ENCODE assay signal across 24 mouse cellular contexts in genomic region chr11:45837257-45837817, GRCm38 (mm10). TPM values are rescaled to one million over a fixed set of nuclear protein-coding genes. Genes with fewer than 3 reads are reported as not detected.
DNase-seq lines count a peak whose midpoint lies in the region; ATAC-seq and TF ChIP-seq lines count a peak whose summit lies in the region.
"Had no signal": no experiment of that assay in that cellular context is flagged by ENCODE, and none has a peak within 500 bp of the region (broad histone marks: within the 10 kb centered on the region; RNA-seq: fewer than 3 reads in every experiment).

No protein-coding gene starts in this region.

- 47% methylated on average over 5 of the region's 5 CpGs for WGBS in kidney, adult 2 months
- 48% methylated on average over 5 of the region's 5 CpGs for WGBS in liver, embryonic 12.5 days (ENCODE audit: insufficient replicate concordance)
- WGBS in liver, embryonic 15.5 days (ENCODE audit: insufficient replicate concordance): 46% methylated on average over 5 of the region's 5 CpGs
- WGBS in hindbrain, embryonic 12.5 days: 90% methylated on average over 5 of the region's 5 CpGs

- H3K27me3 ChIP-seq in kidney, adult 2 months (replicated peaks; ENCODE audit: control insufficient read depth, insufficient read depth, low read length): no peaks in the 10 kb centered on the region
- no peaks in the 10 kb centered on the region for H3K27me3 ChIP-seq in liver, embryonic 12.5 days (replicated peaks)
- no peaks in the 10 kb centered on the region for H3K27me3 ChIP-seq in liver, embryonic 15.5 days
- H3K27me3 ChIP-seq in hindbrain, embryonic 12.5 days: no peaks in the 10 kb centered on the region
- H3K27me3 ChIP-seq: heart, embryonic 12.5 days; lung, embryonic 15.5 days had no signal

- no peaks in the 10 kb centered on the region for H3K36me3 ChIP-seq in kidney, adult 2 months (ENCODE audit: control insufficient read depth, insufficient read depth, low read length)
- H3K36me3 ChIP-seq in liver, embryonic 12.5 days: no peaks in the 10 kb centered on the region
- H3K36me3 ChIP-seq in liver, embryonic 15.5 days (replicated peaks): no peaks in the 10 kb centered on the region
- no peaks in the 10 kb centered on the region for H3K36me3 ChIP-seq in hindbrain, embryonic 12.5 days
- H3K36me3 ChIP-seq: forebrain, embryonic 10.5 days; heart, embryonic 12.5 days; lung, embryonic 15.5 days; midbrain, embryonic 10.5 days had no signal

- H3K9ac ChIP-seq in liver, embryonic 12.5 days: no peak overlapping the region
- H3K9ac ChIP-seq in liver, embryonic 15.5 days: no peak overlapping the region
- no peak overlapping the region for H3K9ac ChIP-seq in hindbrain, embryonic 12.5 days
- H3K9ac ChIP-seq: forebrain, postnatal 0 days; heart, embryonic 12.5 days; lung, embryonic 15.5 days had no signal

- peak overlapping the region; percentile 98; the same call in 1 of the 2 replicates for H3K27ac ChIP-seq in kidney, adult 2 months (ENCODE audit: insufficient read depth, low read depth, low read length)
- no peak overlapping the region for H3K27ac ChIP-seq in liver, embryonic 12.5 days
- H3K27ac ChIP-seq in liver, embryonic 15.5 days (replicated peaks): no peak overlapping the region
- no peak overlapping the region for H3K27ac ChIP-seq in hindbrain, embryonic 12.5 days
- H3K27ac ChIP-seq: forebrain, embryonic 10.5 days; left cerebral cortex, adult 2 months; lung, embryonic 15.5 days; midbrain, embryonic 10.5 days had no signal

- ATAC-seq in liver, embryonic 12.5 days: peak; percentile 67
- ATAC-seq in liver, embryonic 15.5 days (ENCODE audit: insufficient read depth): peak; percentile 64
- no peak for ATAC-seq in hindbrain, embryonic 12.5 days (ENCODE audit: low FRiP score)
- ATAC-seq: forebrain, postnatal 0 days; midbrain, embryonic 16.5 days had no signal

- peak; percentile 55 for DNase-seq in kidney, adult 2 months
- DNase-seq in kidney, adult 11 months: no peak
- DNase-seq in liver: no peak
- DNase-seq in yolk sac, embryonic 10.5 days (ENCODE audit: low spot score): peak; percentile 59
- DNase-seq in ovary, postnatal 14 days (ENCODE audit: low spot score): no peak
- DNase-seq: adrenal gland, postnatal 25 days; cerebellum, postnatal 10 days; forebrain, postnatal 0 days; gastrocnemius, postnatal 25 days; heart, adult 18-20 months; heart, postnatal 10 days; lung, postnatal 4 days; right cerebral cortex, adult 18-20 months; right cerebral cortex, postnatal 4 days had no signal

- TF ChIP-seq CTCF in kidney, adult 2 months (conservative IDR thresholded peaks at IDR 0.05; ENCODE audit: insufficient read depth, insufficient read length, low read depth, low read length): no peak

- no peak for TF ChIP-seq POLR2A in kidney, adult 2 months (IDR thresholded peaks at IDR 0.05; ENCODE audit: low read depth, low read length)

- H3K4me1 ChIP-seq in kidney, adult 2 months (ENCODE audit: control insufficient read depth, insufficient read depth, low read length): peaks cover 16% of the 10 kb centered on the region
- peaks cover 49% of the 10 kb centered on the region for H3K4me1 ChIP-seq in liver, embryonic 12.5 days
- H3K4me1 ChIP-seq in liver, embryonic 15.5 days (replicated peaks): peaks cover 40% of the 10 kb centered on the region
- H3K4me1 ChIP-seq in hindbrain, embryonic 12.5 days: peaks cover 9% of the 10 kb centered on the region; the same call in 1 of the 2 replicates
- H3K4me1 ChIP-seq: lung, embryonic 15.5 days had no signal

- H3K9me3 ChIP-seq in liver, embryonic 12.5 days (replicated peaks): no peaks in the 10 kb centered on the region
- H3K9me3 ChIP-seq in liver, embryonic 15.5 days (replicated peaks): no peaks in the 10 kb centered on the region
- no peaks in the 10 kb centered on the region for H3K9me3 ChIP-seq in hindbrain, embryonic 12.5 days (replicated peaks)
- H3K9me3 ChIP-seq: forebrain, embryonic 10.5 days; heart, embryonic 12.5 days; lung, embryonic 15.5 days; midbrain, embryonic 10.5 days had no signal

- H3K4me2 ChIP-seq in liver, embryonic 12.5 days: no peak overlapping the region
- H3K4me2 ChIP-seq in liver, embryonic 15.5 days: no peak overlapping the region
- H3K4me2 ChIP-seq in hindbrain, embryonic 12.5 days (replicated peaks): no peak overlapping the region
- H3K4me2 ChIP-seq: heart, embryonic 12.5 days; lung, embryonic 15.5 days had no signal

- H3K4me3 ChIP-seq in kidney, adult 2 months (ENCODE audit: insufficient read depth, low read depth, low read length): no peak overlapping the region
- no peak overlapping the region for H3K4me3 ChIP-seq in liver, embryonic 12.5 days
- no peak overlapping the region for H3K4me3 ChIP-seq in liver, embryonic 15.5 days (replicated peaks)
- no peak overlapping the region for H3K4me3 ChIP-seq in hindbrain, embryonic 12.5 days
- H3K4me3 ChIP-seq: forebrain, embryonic 10.5 days; heart, embryonic 12.5 days; left cerebral cortex, adult 2 months; lung, embryonic 15.5 days; midbrain, embryonic 10.5 days; myocyte had no signal

RNA-seq across cellular contexts. Expression of gene Clint1, which starts 14.5 kb away (rescaled TPM):
- polyA plus RNA-seq in kidney, adult 2 months (2012; rRNA removed): 63.0 and 64.9 TPM in 2 replicates
- 109 and 111 TPM in 2 replicates for polyA plus RNA-seq in liver, embryonic 12.5 days (2016; fragmentation: Nextera tagmentation; extraction: Ambion mirVana)
- polyA plus RNA-seq in liver, embryonic 15.5 days (2015; fragmentation: Nextera tagmentation; extraction: Ambion mirVana): 53.8 and 62.1 TPM in 2 replicates
- polyA plus RNA-seq in hindbrain, embryonic 12.5 days (2016; fragmentation: Nextera tagmentation; extraction: Ambion mirVana): 82.3 and 92.2 TPM in 2 replicates

Comparison
In these comparisons a context has a peak if more than half of its experiments do, and no peak if none do; other contexts are left out.
1. DNase-seq: peak in kidney, adult 2 months (single experiment) and yolk sac, embryonic 10.5 days (single experiment); none in kidney, adult 11 months (single experiment), liver (single experiment) and ovary, postnatal 14 days (single experiment).